16 mouse cellular contexts compared by ENCODE assay signal in genomic region chr19:46466160-46466559, GRCm38 (mm10). TPM values are rescaled to one million over a fixed set of nuclear protein-coding genes. Genes with fewer than 3 reads are reported as not detected.
DNase-seq lines count a peak whose midpoint lies in the region; ATAC-seq and TF ChIP-seq lines count a peak whose summit lies in the region.
"Had no signal": no experiment of that assay in that cellular context is flagged by ENCODE, and none has a peak within 500 bp of the region (broad histone marks: within the 10 kb centered on the region; RNA-seq: fewer than 3 reads in every experiment).

No protein-coding gene starts in this region.

- no peak for DNase-seq in heart, embryonic 10.5 days (ENCODE audit: low spot score)
- DNase-seq in heart, postnatal 14 days: no peak
- DNase-seq in thymus, postnatal 10 days (ENCODE audit: low spot score in 2 of 2): peak; percentile 26 to 38
- no peak for DNase-seq in adrenal gland, adult 8-10 months
- DNase-seq in neural tube, embryonic 10.5 days (ENCODE audit: extremely low spot score, low spot score): no peak
- no peak for DNase-seq in ovary, postnatal 10 days (ENCODE audit: low spot score)
- DNase-seq: cerebellum, adult 9-11 months; gastrocnemius, postnatal 36 days; lung, postnatal 14 days; right cerebral cortex, postnatal 4 days had no signal

- no peak for TF ChIP-seq CTCF in small intestine, adult 2 months (IDR thresholded peaks at IDR 0.05; ENCODE audit: extremely low read depth, insufficient read length, insufficient replicate concordance, low read depth, low read length)

- peaks cover 51% of the 10 kb centered on the region for H3K4me1 ChIP-seq in heart, embryonic 10.5 days
- peaks cover 14% of the 10 kb centered on the region for H3K4me1 ChIP-seq in small intestine, adult 2 months (ENCODE audit: control insufficient read depth, insufficient read depth, insufficient read length, low read length)

- ATAC-seq in CD4-positive, CD25-positive, alpha-beta regulatory T cell, adult 4 months: peak; percentile 61
- ATAC-seq: forebrain, embryonic 16.5 days had no signal

- no peak overlapping the region for H3K4me3 ChIP-seq in heart, embryonic 10.5 days
- no peak overlapping the region for H3K4me3 ChIP-seq in small intestine, adult 2 months (ENCODE audit: low read depth, low read length)
- H3K4me3 ChIP-seq: hindbrain, embryonic 15.5 days; midbrain, embryonic 12.5 days had no signal

- TF ChIP-seq POLR2A in small intestine, adult 2 months (IDR thresholded peaks at IDR 0.05; ENCODE audit: low read depth, low read length): no peak

- peak overlapping the region; percentile 42 for H3K27ac ChIP-seq in heart, embryonic 10.5 days
- H3K27ac ChIP-seq in small intestine, adult 2 months (ENCODE audit: insufficient read depth, low read depth, low read length): peak overlapping the region; percentile 36; the same call in 1 of the 2 replicates
- H3K27ac ChIP-seq: hindbrain, embryonic 15.5 days; liver, embryonic 14.5 days; midbrain, embryonic 12.5 days had no signal

- WGBS in heart, embryonic 10.5 days: 66% methylated on average over 6 of the region's 6 CpGs
- 66% methylated on average over 6 of the region's 6 CpGs for WGBS in small intestine, adult 2 months

- peaks cover 36% of the 10 kb centered on the region for H3K36me3 ChIP-seq in heart, embryonic 10.5 days
- no peaks in the 10 kb centered on the region for H3K36me3 ChIP-seq in small intestine, adult 2 months (ENCODE audit: control insufficient read depth, insufficient read depth, low read length)

- H3K9me3 ChIP-seq in heart, embryonic 10.5 days: no peaks in the 10 kb centered on the region
- H3K9me3 ChIP-seq: hindbrain, embryonic 15.5 days; midbrain, embryonic 12.5 days had no signal

- intact Hi-C loops in heart, postnatal 14 days (cut with DNase I): no loop called here

- H3K27me3 ChIP-seq in heart, embryonic 10.5 days (ENCODE audit: insufficient read depth, poor library complexity, severe bottlenecking): no peaks in the 10 kb centered on the region
- H3K27me3 ChIP-seq in small intestine, adult 2 months (ENCODE audit: control insufficient read depth, insufficient read depth, low read length): no peaks in the 10 kb centered on the region
- H3K27me3 ChIP-seq: hindbrain, embryonic 15.5 days; midbrain, embryonic 12.5 days had no signal

RNA-seq across cellular contexts. Expression of gene Trim8, which starts 35.3 kb away (rescaled TPM):
- 17.6 and 22.0 TPM in 2 replicates for polyA plus RNA-seq in heart, embryonic 10.5 days (2016; fragmentation: Nextera tagmentation; extraction: Ambion mirVana)
- 10 to 100 TPM; 47.6 to 50.0 TPM for total RNA-seq in heart, postnatal 14 days (2021)
- polyA plus RNA-seq in CD4-positive, CD25-positive, alpha-beta regulatory T cell, adult 4 months (2017; shearing (Covaris generic)): 10 to 100 TPM; 16.3 to 21.5 TPM
- 42.3 and 54.8 TPM in 2 replicates for polyA plus RNA-seq in small intestine, adult 2 months (2012; rRNA removed)
- 10 to 100 TPM; 46.6 to 69.0 (median 59.4) TPM for total RNA-seq in adrenal gland, adult 8-10 months (2022)

Comparison
In these comparisons a context has a peak if more than half of its experiments do, and no peak if none do; other contexts are left out.
1. DNase-seq: peak in thymus, postnatal 10 days (2 of 2); none in heart, embryonic 10.5 days (single experiment), heart, postnatal 14 days (0 of 2), adrenal gland, adult 8-10 months (single experiment), neural tube, embryonic 10.5 days (single experiment) and ovary, postnatal 10 days (single experiment).